Mouse (Mus musculus) bone marrow, adult 2 months (tissue): Measurements from ENCODE around the gene Antxrl. TPM values are rescaled to one million over a fixed set of nuclear protein-coding genes. Genes with fewer than 3 reads are reported as not detected.

Experiments used
- H3K27ac ChIP-seq: fragments of 200-500 bp; 2 replicates; pipeline ENCODE4 v1.5.1; 2012; ENCODE audit warnings: low read depth, mild to moderate bottlenecking, control low read depth, inconsistent platforms, low read length; ENCODE audit not compliant: control insufficient read depth, poor library complexity, insufficient read depth
- H3K4me1 ChIP-seq: fragments of 200-500 bp; 2 replicates; pipeline ENCODE4 v1.6.1; 2011; ENCODE audit warnings: low read length; ENCODE audit not compliant: control insufficient read depth, insufficient read depth
- H3K4me3 ChIP-seq: fragments of 200-500 bp; replicated peaks from 2 replicates; pipeline ENCODE3; 2011; ENCODE audit warnings: mild to moderate bottlenecking, low read depth, low read length, control low read depth; ENCODE audit not compliant: control insufficient read depth
- CTCF ChIP-seq: fragments of 200-500 bp; IDR thresholded peaks from 2 replicates; pipeline ENCODE4 v1.5.1; 2011; ENCODE audit warnings: low read length, control low read depth; ENCODE audit not compliant: control insufficient read depth, insufficient read depth
- POLR2A ChIP-seq: fragments of 200-500 bp; IDR thresholded peaks from 2 replicates; pipeline ENCODE4 v1.6.1; 2011; ENCODE audit warnings: low read depth, mild to moderate bottlenecking, control low read depth, low read length, borderline replicate concordance; ENCODE audit not compliant: control insufficient read depth
- WGBS: fragments of 180-500 bp; shearing (Covaris S2); methylation state at CpG from one replicate; pipeline ENCODE4 v1.1.7; 2018; 5-methylcytosine and 5-hydroxymethylcytosine counted together
- polyA plus RNA-seq: library from polyadenylated mRNA; stranded (reverse); fragments of >200 nt; gene quantifications from 2 replicates; pipeline ENCODE4 v1.2.4, GENCODE M21; 2011; ENCODE audit warnings: low replicate concordance; ENCODE audit not compliant: missing spikeins, insufficient read depth, insufficient read length

Gene Antxrl
- polyA plus RNA-seq, 1 experiment = not detected

GRCm38 (mm10) chr14:34071665-34072064 is 19.2 kb downstream of the Antxrl start:
- WGBS = 75% methylated on average over 6 of the region's 6 CpGs
- no peak overlapping the region for H3K27ac ChIP-seq
- H3K4me3 ChIP-seq = no peak overlapping the region
- H3K4me1 ChIP-seq = no peaks in the 10 kb centered on the region
- TF ChIP-seq CTCF (no peak), POLR2A (no peak)

DNA sequence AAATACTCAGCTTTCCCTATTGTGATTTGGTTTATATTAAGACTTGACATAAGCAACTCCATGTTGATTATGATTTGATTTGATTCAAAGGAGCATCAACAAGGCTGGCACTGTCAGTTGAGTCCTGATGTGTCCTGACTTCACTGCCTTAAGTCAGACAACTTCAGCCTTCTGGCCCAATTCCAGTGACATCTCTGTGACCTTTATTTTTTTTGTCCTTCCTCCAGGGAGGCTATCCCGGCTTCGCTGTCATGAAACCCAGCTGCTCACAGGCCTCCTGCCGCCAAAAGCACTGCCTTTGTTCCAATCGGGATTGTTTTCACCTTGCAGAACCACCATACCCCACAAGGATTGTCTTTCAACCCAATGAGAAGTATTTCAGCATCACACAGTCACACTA is 22.8 kb downstream of the Antxrl start:
- WGBS = 56% methylated on average over 4 of the region's 4 CpGs
- no peak overlapping the region for H3K27ac ChIP-seq
- TF ChIP-seq CTCF (no peak), POLR2A (no peak)
- no peak overlapping the region for H3K4me3 ChIP-seq
- no peaks in the 10 kb centered on the region for H3K4me1 ChIP-seq

GRCm38 (mm10) chr14:34077222-34077621 is 24.7 kb downstream of the Antxrl start:
- TF ChIP-seq CTCF (no peak), POLR2A (no peak)
- no peak overlapping the region for H3K4me3 ChIP-seq
- H3K4me1 ChIP-seq = no peaks in the 10 kb centered on the region
- H3K27ac ChIP-seq = no peak overlapping the region
- WGBS = 70% methylated on average over 5 of the region's 5 CpGs

GRCm38 (mm10) chr14:34078293-34078692 is 25.8 kb downstream of the Antxrl start:
- TF ChIP-seq CTCF (no peak), POLR2A (no peak)
- 55% methylated on average over 4 of the region's 4 CpGs for WGBS
- H3K27ac ChIP-seq = no peak overlapping the region
- no peak overlapping the region for H3K4me3 ChIP-seq
- no peaks in the 10 kb centered on the region for H3K4me1 ChIP-seq

DNA sequence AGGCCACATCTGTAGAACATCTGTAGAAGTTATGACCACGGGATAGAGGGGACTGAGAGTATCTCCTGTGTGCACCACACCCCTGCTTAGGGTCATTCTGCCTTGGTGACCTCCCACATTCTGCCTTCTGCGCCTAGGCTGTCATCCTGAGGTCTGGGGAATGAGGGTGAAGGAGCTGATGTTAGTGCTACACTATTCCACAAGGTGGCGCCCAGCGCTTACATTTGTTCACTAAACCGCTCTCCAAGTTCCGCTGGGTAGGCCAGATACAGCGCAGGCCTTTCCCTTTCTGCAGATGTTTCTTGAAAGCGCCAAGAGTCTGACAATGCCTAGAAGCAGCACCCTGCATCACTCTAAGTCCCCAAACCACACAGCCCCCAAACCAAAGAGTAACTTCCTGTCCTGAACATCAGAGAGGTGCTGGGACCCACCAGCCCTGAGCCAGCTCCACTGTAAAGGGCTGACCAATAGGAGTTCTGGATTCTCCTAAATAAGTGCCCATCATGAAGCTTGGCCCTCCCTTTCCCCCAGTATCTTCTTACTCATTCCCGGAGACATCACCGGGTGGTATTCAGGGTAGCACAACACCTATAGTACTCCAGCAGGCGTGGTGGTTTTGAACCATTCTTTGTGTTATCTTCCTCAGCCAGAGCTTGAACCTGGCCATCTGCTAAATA is 28.0 kb downstream of the Antxrl start:
- Histone ChIP-seq H3K27ac (no peak overlapping the region), H3K4me3 (no peak overlapping the region), H3K4me1 (no peaks in the 10 kb centered on the region)
- peak; percentile 59 for TF ChIP-seq CTCF
- TF ChIP-seq POLR2A = no peak
- 14% methylated on average over 11 of the region's 11 CpGs for WGBS

- Histone ChIP-seq H3K27ac (no peak within 1 kb of the TSS), H3K4me1 (no peaks in the 10 kb centered on the region), H3K4me3 (no peak within 1 kb of the TSS)
- TF ChIP-seq POLR2A = no peak
- no peak for TF ChIP-seq CTCF
- 77% methylated on average over 4 of the region's 4 CpGs for WGBS
Observed at GRCm38 (mm10) chr14:34085731-34086130, 33.2 kb downstream of the Antxrl start, which contains the start of gene Anxa8. Gene Anxa8, plus strand, starts transcription at chr14:34085981.

- Histone ChIP-seq H3K4me1 (no peaks in the 10 kb centered on the region), H3K27ac (no peak overlapping the region), H3K4me3 (no peak overlapping the region)
- TF ChIP-seq CTCF = no peak
- TF ChIP-seq POLR2A = no peak
- 56% methylated on average over 4 of the region's 4 CpGs for WGBS
Observed at GRCm38 (mm10) chr14:34086806-34087205, 34.3 kb downstream of the Antxrl start.

- no peak overlapping the region for H3K27ac ChIP-seq
- no peak overlapping the region for H3K4me3 ChIP-seq
- TF ChIP-seq CTCF = no peak
- TF ChIP-seq POLR2A = no peak
- no peaks in the 10 kb centered on the region for H3K4me1 ChIP-seq
- 61% methylated on average over 2 of the region's 2 CpGs for WGBS
Observed at GRCm38 (mm10) chr14:34087856-34088398, 35.4 kb downstream of the Antxrl start.
